Mouse (Mus musculus) liver, embryonic 14.5 days (tissue): ENCODE results near the gene Ccdc152. TPM values are rescaled to one million over a fixed set of nuclear protein-coding genes. Genes with fewer than 3 reads are reported as not detected.
A peak's percentile ranks its signal among the peaks of the same experiment; 100 is the strongest.

Source experiments
- ATAC-seq: fragments of 200-750 bp; cut with Nextera tagmentation; 2 replicates; pipeline ENCODE4 v1.8.0; 2017; ENCODE audit warnings: moderate number of reproducible peaks, mild to moderate bottlenecking, moderate library complexity; ENCODE audit not compliant: insufficient read depth
- DNase-seq, 3 experiments: peaks; one replicate each; pipeline ENCODE4 v3.0.0-alpha.2; 2012 to 2013; ENCODE audit warnings: low read depth in 3 of 3, low spot score in 3 of 3
- H3K27ac ChIP-seq: fragments of 300-500 bp; sonication (generic); 2 replicates; pipeline ENCODE4 v1.5.1; 2014; ENCODE audit warnings: moderate library complexity, mild to moderate bottlenecking, control low read depth, inconsistent platforms
- H3K27me3 ChIP-seq: fragments of 300-500 bp; sonication (generic); 2 replicates; pipeline ENCODE4 v1.6.1; 2014; ENCODE audit warnings: mild to moderate bottlenecking, low read length, moderate library complexity; ENCODE audit not compliant: control insufficient read depth, insufficient read depth
- H3K36me3 ChIP-seq: fragments of 300-500 bp; sonication (generic); replicated peaks from 2 replicates; pipeline ENCODE4 v1.6.1; 2014; ENCODE audit warnings: low read depth; ENCODE audit not compliant: control insufficient read depth, insufficient read depth
- H3K4me1 ChIP-seq, 2 experiments: fragments of 200-500 bp in 1 of 2; fragments of 300-500 bp in 1 of 2; sonication (generic) in 1 of 2; replicated peaks; 2 replicates each; pipeline ENCODE4 v1.6.1; 2012 to 2014; ENCODE audit warnings: antibody characterized with exemption in 1 of 2, inconsistent platforms in 1 of 2, low read length in 1 of 2; ENCODE audit not compliant: control insufficient read depth in 2 of 2, insufficient read depth in 2 of 2
- H3K4me2 ChIP-seq: fragments of 300-500 bp; sonication (generic); 2 replicates; pipeline ENCODE4 v1.6.1; 2014; ENCODE audit warnings: low read depth, mild to moderate bottlenecking, control low read depth, moderate library complexity
- H3K4me3 ChIP-seq, 2 experiments: fragments of 200-500 bp in 1 of 2; fragments of 300-500 bp in 1 of 2; sonication (generic) in 1 of 2; 2 replicates each; pipeline ENCODE4 v1.5.1; 2012 to 2014; ENCODE audit warnings: low read depth in 2 of 2, low read length in 2 of 2, mild to moderate bottlenecking in 2 of 2, control low read depth in 1 of 2, inconsistent platforms in 1 of 2, moderate library complexity in 1 of 2; ENCODE audit not compliant: insufficient read depth in 1 of 2
- H3K9ac ChIP-seq: fragments of 300-500 bp; sonication (generic); replicated peaks from 2 replicates; pipeline ENCODE4 v1.6.1; 2014; ENCODE audit warnings: mild to moderate bottlenecking, control low read depth, moderate library complexity
- H3K9me3 ChIP-seq: fragments of 300-500 bp; sonication (generic); 2 replicates; pipeline ENCODE4 v1.6.1; 2016; ENCODE audit warnings: low read length, mixed read lengths; ENCODE audit not compliant: control insufficient read depth
- CTCF ChIP-seq: IDR thresholded peaks from 2 replicates; pipeline ENCODE4 v1.5.1; 2016; ENCODE audit warnings: antibody characterized with exemption, low read depth, control low read depth
- EP300 ChIP-seq: IDR thresholded peaks from 2 replicates; pipeline ENCODE4 v1.6.1; 2016; ENCODE audit warnings: antibody characterized with exemption, low read depth
- WGBS: fragments of 180-500 bp; shearing (Covaris S2); extraction: QIAGEN DNeasy Blood & Tissue Kit; methylation state at CpG from one replicate; pipeline ENCODE4 v1.1.7; 2014; ENCODE audit not compliant: insufficient replicate concordance; 5-methylcytosine and 5-hydroxymethylcytosine counted together
- polyA plus RNA-seq, 2 experiments: library from polyadenylated mRNA; depleted of rRNA in 1 of 2; stranded (reverse) in 1 of 2; unstranded in 1 of 2; fragments of >200 nt; fragmentation: Nextera tagmentation in 1 of 2; extraction: Ambion mirVana in 1 of 2; gene quantifications; 2 replicates each; pipeline versions ENCODE4 v1.2.1 to v1.2.3; 2012 to 2014

Ccdc152 gene
- polyA plus RNA-seq, 2 experiments = 0.56 to 2.7 TPM

DNA sequence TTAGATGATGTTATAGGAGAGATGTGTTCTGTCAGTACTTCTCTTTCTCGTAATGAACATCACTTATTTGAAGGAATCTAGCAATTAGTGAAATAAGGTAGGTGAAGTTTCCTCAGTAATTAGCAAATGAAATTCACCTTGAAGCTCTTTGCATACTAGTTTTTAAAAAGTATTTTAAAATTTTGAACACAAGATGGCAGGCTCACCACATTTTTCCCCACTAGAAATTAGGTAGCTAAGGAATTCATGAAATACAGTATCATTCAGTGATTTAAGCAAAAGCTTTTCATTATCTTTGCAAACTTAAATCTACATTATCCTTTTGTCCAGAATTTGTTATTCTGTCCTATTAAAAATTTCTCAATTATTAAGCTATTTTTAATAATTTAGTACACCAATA is 7.3 kb downstream of the Ccdc152 start:
- Histone ChIP-seq H3K9ac (no peak overlapping the region), H3K9me3 (no peaks in the 10 kb centered on the region), H3K27me3 (no peaks in the 10 kb centered on the region), H3K4me2 (no peak overlapping the region), H3K36me3 (no peaks in the 10 kb centered on the region), H3K4me1 (no peaks in the 10 kb centered on the region), H3K4me3 (no peak overlapping the region), H3K27ac (no peak overlapping the region)
- no peak for DNase-seq
- ATAC-seq = no peak
- WGBS = 73% methylated on average over 1 of the region's 1 CpGs
- no peak for TF ChIP-seq EP300
- no peak for TF ChIP-seq CTCF

DNA sequence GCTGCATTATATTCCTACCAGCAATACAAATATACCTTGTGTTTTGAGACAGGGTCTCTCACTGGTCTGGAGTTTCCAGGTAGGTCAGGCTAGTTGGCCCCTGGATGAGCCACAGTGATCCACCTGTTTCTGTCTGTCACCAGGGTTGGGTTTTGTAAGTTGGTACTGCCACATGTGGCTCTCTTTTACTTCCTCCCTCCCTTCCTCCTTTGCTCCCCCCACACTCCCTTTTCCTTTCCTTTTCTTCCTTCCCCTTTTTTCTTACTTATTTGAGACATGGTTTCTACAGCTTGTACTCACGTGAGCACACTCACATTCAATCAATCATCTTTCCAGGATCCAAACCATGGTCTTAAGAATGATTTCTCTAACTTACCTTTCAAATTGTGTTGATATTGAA is 9.8 kb downstream of the Ccdc152 start:
- Histone ChIP-seq H3K9ac (no peak overlapping the region), H3K9me3 (no peaks in the 10 kb centered on the region), H3K4me1 (no peaks in the 10 kb centered on the region), H3K4me2 (no peak overlapping the region), H3K27me3 (no peaks in the 10 kb centered on the region), H3K36me3 (no peaks in the 10 kb centered on the region), H3K4me3 (no peak overlapping the region), H3K27ac (no peak overlapping the region)
- DNase-seq (no peak), ATAC-seq (no peak)
- TF ChIP-seq EP300 (no peak), CTCF (no peak)
- 14% methylated on average over 1 of the region's 1 CpGs for WGBS

DNA sequence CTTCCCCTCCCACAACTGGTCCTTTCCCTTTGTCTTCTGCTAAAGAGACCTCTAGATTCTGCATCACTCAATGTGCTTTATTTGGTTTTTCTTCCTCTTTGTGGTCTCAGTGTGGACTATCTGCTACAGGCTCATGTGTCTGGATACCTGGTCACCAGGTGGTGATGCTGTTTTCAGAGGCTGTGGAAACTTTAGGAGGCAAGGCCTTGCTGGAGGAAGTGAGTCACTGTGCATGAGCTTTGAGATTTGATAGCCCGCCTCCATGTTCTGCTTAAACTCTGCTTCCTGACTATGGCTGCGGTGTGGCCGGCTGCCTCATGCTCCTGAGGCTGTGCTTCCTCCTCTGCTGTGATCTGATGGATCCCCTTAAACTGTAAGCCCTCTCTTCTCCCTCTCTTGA is 12.9 kb downstream of the Ccdc152 start:
- WGBS = 71% methylated on average over 3 of the region's 3 CpGs

DNA sequence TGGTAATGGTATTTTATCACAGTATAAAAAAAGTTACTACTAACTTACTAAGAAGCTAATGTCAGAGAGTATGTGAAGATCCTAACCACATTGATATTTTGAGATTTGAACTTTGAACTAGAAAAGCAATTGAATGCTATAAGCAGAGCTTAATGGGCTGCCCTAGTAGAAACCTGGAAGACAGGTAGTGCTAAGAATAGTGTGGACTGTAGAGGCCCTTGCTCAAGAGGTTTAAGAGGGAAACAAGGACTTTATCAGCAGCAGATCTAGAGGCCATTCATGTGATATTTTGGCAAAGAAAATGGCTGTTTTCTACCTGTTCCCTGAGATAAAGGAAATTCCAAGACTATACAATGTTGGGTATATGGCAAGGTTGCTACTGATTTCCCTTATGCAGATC is 17.3 kb downstream of the Ccdc152 start:
- H3K4me3 ChIP-seq = no peak overlapping the region
- no peaks in the 10 kb centered on the region for H3K36me3 ChIP-seq
- TF ChIP-seq CTCF = no peak
- no peak for TF ChIP-seq EP300
- no peaks in the 10 kb centered on the region for H3K27me3 ChIP-seq
- H3K4me1 ChIP-seq = no peaks in the 10 kb centered on the region
- no peak overlapping the region for H3K4me2 ChIP-seq
- no peak overlapping the region for H3K9ac ChIP-seq
- DNase-seq (no peak), ATAC-seq (no peak)
- H3K27ac ChIP-seq = no peak overlapping the region
- no peaks in the 10 kb centered on the region for H3K9me3 ChIP-seq

More for the DNA sequence above, 12.9 kb downstream of the Ccdc152 start:
- no peaks in the 10 kb centered on the region for H3K36me3 ChIP-seq
- no peak for DNase-seq
- H3K27ac ChIP-seq = no peak overlapping the region
- no peak overlapping the region for H3K4me2 ChIP-seq
- H3K4me1 ChIP-seq = no peaks in the 10 kb centered on the region
- no peaks in the 10 kb centered on the region for H3K9me3 ChIP-seq
- TF ChIP-seq EP300 (no peak), CTCF (no peak)
- no peak overlapping the region for H3K9ac ChIP-seq
- no peak overlapping the region for H3K4me3 ChIP-seq
- no peaks in the 10 kb centered on the region for H3K27me3 ChIP-seq
- no peak for ATAC-seq

DNA sequence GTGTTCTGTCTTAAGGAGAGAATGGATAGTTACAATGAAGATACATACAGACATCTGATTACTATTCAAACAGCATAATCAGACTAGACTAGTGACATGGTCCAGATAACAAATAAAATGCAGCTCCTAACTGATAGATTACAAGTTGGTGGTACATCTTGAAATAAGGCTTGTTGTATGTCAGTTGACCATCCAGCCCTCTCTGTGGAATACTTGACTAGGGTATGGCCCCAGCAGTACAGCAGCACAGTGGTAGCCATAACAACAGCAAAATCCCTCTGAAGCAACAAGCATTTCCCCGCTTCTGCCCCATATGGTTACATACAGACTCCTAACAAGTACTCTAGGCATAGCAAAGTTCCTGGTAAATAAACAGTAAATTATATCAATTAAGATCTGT is 21.6 kb downstream of the Ccdc152 start:
- DNase-seq (no peak), ATAC-seq (0 out of 2 replicates have a peak, but pooled peaks have one; percentile 36)
- H3K27ac ChIP-seq = no peak overlapping the region
- H3K27me3 ChIP-seq = no peaks in the 10 kb centered on the region
- no peaks in the 10 kb centered on the region for H3K9me3 ChIP-seq
- no peaks in the 10 kb centered on the region; the same call in 1 of the 2 replicates for H3K36me3 ChIP-seq
- H3K4me1 ChIP-seq = no peaks in the 10 kb centered on the region
- 67% methylated on average over 1 of the region's 1 CpGs for WGBS
- H3K9ac ChIP-seq = no peak overlapping the region
- H3K4me2 ChIP-seq = no peak overlapping the region
- TF ChIP-seq EP300 (no peak), CTCF (no peak)
- no peak overlapping the region for H3K4me3 ChIP-seq
